Mouse (Mus musculus): ENCODE data around the gene Krt28. TPM values are rescaled to one million over a fixed set of nuclear protein-coding genes. Genes with fewer than 3 reads are reported as not detected.

The Krt28 gene
- total RNA-seq, 4 experiments from 2014 or later, result not detected

GRCm38 (mm10) chr11:99364412-99364811 is 10.3 kb downstream of the Krt28 start:
- DNase-seq, result no peak

GRCm38 (mm10) chr11:99361423-99361822 is 13.3 kb downstream of the Krt28 start:
- no peak for DNase-seq

- no peak for DNase-seq
These were observed 23.7 kb downstream of the Krt28 start, which contains the start of gene Krt27 for GRCm38 (mm10) chr11:99351004-99351403. Gene Krt27 (minus strand): TSS chr11:99351104.

- DNase-seq, result no peak
These were observed 35.3 kb downstream of the Krt28 start for GRCm38 (mm10) chr11:99339299-99339847.

GRCm38 (mm10) chr11:99337866-99338265 is 36.8 kb downstream of the Krt28 start, which contains the start of gene Krt26:
Gene Krt26 (minus strand): TSS chr11:99337966.
- no peak for DNase-seq

- DNase-seq, result no peak
These were observed 41.3 kb downstream of the Krt28 start for GRCm38 (mm10) chr11:99333426-99333825.

GRCm38 (mm10) chr11:99329655-99330054 is 45.0 kb downstream of the Krt28 start:
- DNase-seq, result no peak

- DNase-seq, result no peak
These were observed 51.9 kb downstream of the Krt28 start, which contains the start of gene Krt25 for GRCm38 (mm10) chr11:99322851-99323250. Gene Krt25 (minus strand): TSS chr11:99322951.

- DNase-seq, result no peak
These were observed 53.6 kb downstream of the Krt28 start for GRCm38 (mm10) chr11:99321094-99321493.

- no peak for DNase-seq
These were observed 55.6 kb downstream of the Krt28 start for GRCm38 (mm10) chr11:99319127-99319526.

GRCm38 (mm10) chr11:99316543-99316942 is 58.2 kb downstream of the Krt28 start:
- no peak for DNase-seq

Other genes starting within 250 kb of the Krt28 start
- gene Ccr7, start 219.8 kb downstream of the Krt28 start, total RNA-seq (2022), result under 1 TPM; 0.12 to 0.24 (median 0.16) TPM
- gene Smarce1, start 143.9 kb downstream of the Krt28 start, total RNA-seq (2022), result 10 to 100 TPM; 48.9 to 69.5 (median 57.2) TPM
- 1 to 10 TPM; 1.6 to 3.5 (median 2.2) TPM for gene Krt222, start 130.8 kb downstream of the Krt28 start, total RNA-seq (2022)
- not detected for gene Krt24, start 89.6 kb downstream of the Krt28 start, total RNA-seq (2022)
- not detected for gene Krt25, start 52.0 kb downstream of the Krt28 start, total RNA-seq (2022)
- gene Krt26, start 36.9 kb downstream of the Krt28 start, total RNA-seq (2022), result not detected
- not detected for gene Krt27, start 23.8 kb downstream of the Krt28 start, total RNA-seq (2022)
- gene Krt10, start 14.5 kb upstream of the Krt28 start, total RNA-seq (2022), result 1 to 10 TPM; 4.5 to 9.5 (median 8.0) TPM
- gene Krt12, start 47.4 kb upstream of the Krt28 start, total RNA-seq (2022), result not detected
- gene Krt20, start 63.2 kb upstream of the Krt28 start, total RNA-seq (2022), result under 1 TPM in 1 of 4 experiments, not detected in 3; 0.13 TPM
- under 1 TPM in 1 of 4 experiments, not detected in 3; 0.20 TPM for gene Krt23, start 118.2 kb upstream of the Krt28 start, total RNA-seq (2022)
- not detected for gene Krt39, start 146.4 kb upstream of the Krt28 start, total RNA-seq (2022)
- gene Krt40, start 168.3 kb upstream of the Krt28 start, total RNA-seq (2022), result not detected
- gene Krtap3-3, start 176.0 kb upstream of the Krt28 start, total RNA-seq (2022), result not detected
- gene Krtap3-2, start 181.9 kb upstream of the Krt28 start, total RNA-seq (2022), result not detected
- not detected for gene Gm11939, start 184.6 kb upstream of the Krt28 start, total RNA-seq (2022)
- gene Krtap3-1, start 191.7 kb upstream of the Krt28 start, total RNA-seq (2022), result not detected
- not detected for gene Krtap1-5, start 206.1 kb upstream of the Krt28 start, total RNA-seq (2022)
- gene Krtap1-4, start 208.8 kb upstream of the Krt28 start, total RNA-seq (2022), result not detected
- gene Krtap1-3, start 216.4 kb upstream of the Krt28 start, total RNA-seq (2022), result not detected
- not detected for gene Krtap9-3, start 223.2 kb upstream of the Krt28 start, total RNA-seq (2022)
- not detected for gene Gm11938, start 228.4 kb upstream of the Krt28 start, total RNA-seq (2022)
- not detected for gene Gm11937, start 235.3 kb upstream of the Krt28 start, total RNA-seq (2022)
- gene Krtap2-4, start 239.9 kb upstream of the Krt28 start, total RNA-seq (2022), result not detected
- gene Gm11562, start 245.5 kb upstream of the Krt28 start, total RNA-seq (2022), result not detected

Data from adrenal gland, adult 8-10 months (tissue).